Mouse (Mus musculus): ENCODE measurements around the gene Mre11a. TPM values are rescaled to one million over a fixed set of nuclear protein-coding genes. Genes with fewer than 3 reads are reported as not detected.

Mre11a gene
- polyA plus RNA-seq (2015; fragmentation: Nextera tagmentation; extraction: Ambion mirVana): 15.5 and 16.8 TPM in 2 replicates

DNA sequence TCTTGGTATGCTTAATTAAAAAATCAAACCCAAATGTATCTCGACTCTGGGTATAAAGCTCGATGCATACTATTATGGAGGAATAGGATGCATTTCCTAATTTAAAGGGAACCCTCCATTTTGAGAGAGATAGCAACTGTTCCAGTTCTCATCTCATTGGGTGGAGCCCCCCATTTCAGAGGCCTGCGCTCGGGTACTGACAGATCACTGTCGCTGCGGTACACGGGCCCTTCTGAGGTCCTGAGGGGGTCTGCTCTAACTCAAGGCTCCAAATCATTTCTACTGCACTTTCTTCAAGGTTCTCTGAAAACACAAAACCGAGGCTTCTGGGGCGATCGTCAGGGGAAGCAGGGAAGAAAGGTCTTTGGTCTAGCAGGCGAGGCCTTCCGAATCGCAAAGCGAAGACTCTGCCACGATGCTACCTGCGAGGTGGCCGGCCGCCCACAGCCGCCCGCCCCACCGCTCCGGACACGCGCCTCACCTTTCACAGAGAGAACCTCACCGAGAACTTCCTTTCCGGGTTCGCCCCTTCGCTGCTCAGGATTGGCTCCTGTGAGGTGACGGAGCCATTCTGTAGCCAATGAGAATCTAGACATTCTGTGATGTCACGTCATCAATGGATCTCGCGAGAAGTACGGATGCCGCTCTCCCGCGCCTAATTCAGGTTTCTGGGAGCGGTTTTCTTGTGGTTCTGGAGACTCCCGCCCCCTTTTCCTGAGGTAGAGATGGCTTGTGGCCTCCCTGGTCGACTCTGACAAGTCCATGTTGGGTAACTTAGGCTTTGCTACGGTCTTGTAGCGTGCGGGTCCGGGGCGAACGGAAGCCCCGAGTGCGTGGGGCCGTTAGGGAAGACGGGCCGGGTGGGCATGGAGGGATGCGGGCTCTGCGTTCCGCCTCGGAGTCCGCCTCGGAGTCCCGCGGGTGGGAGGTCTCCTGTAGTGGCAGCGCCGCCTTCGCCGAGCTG lies at the start of gene Mre11a, which contains the start of gene Ankrd49:
Mre11a (plus strand) TSS at position 616 of the 964 bp plus-strand sequence.
Ankrd49 (minus strand) TSS at position 818 of the 964 bp plus-strand sequence.
- H3K27ac ChIP-seq (ENCODE audit: low read length): peak within 1 kb of the TSS; percentile 96
- peak within 1 kb of the TSS; percentile 90 for H3K4me2 ChIP-seq (ENCODE audit: low read length)
- WGBS: under 1% methylated on average over 62 of the region's 62 CpGs
- no peaks in the 10 kb centered on the region for H3K27me3 ChIP-seq (replicated peaks; ENCODE audit: control insufficient read depth, insufficient read depth, low read length)
- H3K36me3 ChIP-seq (ENCODE audit: control insufficient read depth, insufficient read depth): peaks cover 14% of the 10 kb centered on the region
- ATAC-seq: peak; percentile 99
- H3K4me1 ChIP-seq (replicated peaks; ENCODE audit: control insufficient read depth, insufficient read depth, low read length): peaks cover 8% of the 10 kb centered on the region
- no peaks in the 10 kb centered on the region for H3K9me3 ChIP-seq (ENCODE audit: control insufficient read depth, low read length)
- H3K4me3 ChIP-seq (replicated peaks; ENCODE audit: low read length): peak within 1 kb of the TSS; percentile 82
- peak within 1 kb of the TSS; percentile 87 for H3K9ac ChIP-seq (replicated peaks; ENCODE audit: low read depth, low read length)

DNA sequence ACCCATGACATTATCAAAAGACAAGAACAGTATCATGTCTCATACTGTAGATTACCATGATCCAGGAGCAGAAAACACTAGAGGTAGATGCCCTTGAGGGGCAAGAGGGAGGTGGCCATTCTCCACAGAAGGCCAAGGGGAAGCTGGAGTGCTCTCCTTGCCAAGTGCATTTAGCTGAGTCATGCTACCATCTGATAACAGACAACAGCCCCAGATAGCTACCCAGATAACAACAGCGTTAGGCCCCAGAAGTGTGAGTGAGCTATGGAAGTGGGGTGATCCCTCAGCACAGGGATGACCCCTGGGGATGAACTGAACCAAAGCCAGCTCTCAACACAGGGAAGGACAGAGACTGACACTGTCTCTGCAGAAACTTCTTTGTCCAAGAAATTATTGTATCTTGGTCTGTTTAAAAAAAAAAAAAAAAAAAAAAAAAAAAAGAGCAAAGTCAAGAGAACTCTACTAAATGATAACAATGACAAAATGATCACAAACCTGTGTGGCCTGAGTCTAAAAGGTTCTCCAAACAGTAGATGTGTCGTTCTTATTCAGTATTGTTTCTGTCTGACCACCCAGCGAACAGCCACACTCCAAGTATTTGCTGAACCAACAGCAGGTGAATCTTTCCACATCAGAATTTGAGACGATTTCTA lies 44.8 kb upstream of the Mre11a start:
- ATAC-seq: no peak
- Histone ChIP-seq H3K9ac (replicated peaks; ENCODE audit: low read depth, low read length) (no peak overlapping the region), H3K9me3 (ENCODE audit: control insufficient read depth, low read length) (no peaks in the 10 kb centered on the region), H3K4me3 (replicated peaks; ENCODE audit: low read length) (no peak overlapping the region), H3K4me1 (replicated peaks; ENCODE audit: control insufficient read depth, insufficient read depth, low read length) (no peaks in the 10 kb centered on the region), H3K36me3 (ENCODE audit: control insufficient read depth, insufficient read depth) (no peaks in the 10 kb centered on the region), H3K27me3 (replicated peaks; ENCODE audit: control insufficient read depth, insufficient read depth, low read length) (no peaks in the 10 kb centered on the region), H3K27ac (ENCODE audit: low read length) (no peak overlapping the region), H3K4me2 (ENCODE audit: low read length) (no peak overlapping the region)
- 86% methylated on average over 4 of the region's 4 CpGs for WGBS

DNA sequence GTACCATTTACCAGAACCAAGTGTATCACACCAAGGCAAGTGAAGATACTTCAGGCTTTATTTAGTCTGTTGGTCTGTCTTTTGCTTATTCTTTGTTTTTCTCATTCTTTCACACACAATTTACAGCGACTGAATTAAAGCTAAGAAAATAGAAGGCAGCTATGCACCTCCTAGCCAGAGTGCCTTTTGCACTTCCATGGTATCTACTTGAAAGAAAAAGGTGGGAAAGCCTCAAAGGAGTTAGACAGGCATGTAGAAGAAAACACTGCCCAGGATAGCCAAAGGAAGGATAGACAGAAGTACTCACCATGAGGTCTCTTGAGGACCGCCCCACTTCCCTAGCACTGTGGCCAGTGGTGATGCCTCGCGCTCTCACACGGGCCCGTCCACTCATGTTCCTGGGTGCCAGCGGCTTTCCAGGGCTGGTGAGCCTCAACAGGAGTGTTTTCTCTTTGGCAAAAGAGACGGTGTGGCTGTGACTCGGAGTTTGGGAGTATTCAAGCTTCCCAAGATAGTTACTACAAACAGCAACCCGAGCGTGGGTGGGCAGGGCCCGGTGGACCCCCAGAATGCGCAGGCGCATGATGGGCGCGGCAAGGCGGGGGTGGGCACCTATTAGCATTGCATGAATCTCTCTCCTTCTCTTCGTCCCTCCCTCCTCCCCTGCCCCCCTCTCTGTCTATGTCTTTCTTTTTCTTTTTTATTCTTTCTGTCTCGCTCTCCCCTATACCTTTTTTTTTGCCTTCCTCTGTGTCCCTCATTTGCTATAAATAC lies 44.1 kb upstream of the Mre11a start, which contains the start of gene Piwil4:
Piwil4 (minus strand) TSS at position 583 of the 774 bp plus-strand sequence.
- Histone ChIP-seq H3K36me3 (ENCODE audit: control insufficient read depth, insufficient read depth) (no peaks in the 10 kb centered on the region), H3K4me2 (ENCODE audit: low read length) (no peak within 1 kb of the TSS), H3K27me3 (replicated peaks; ENCODE audit: control insufficient read depth, insufficient read depth, low read length) (no peaks in the 10 kb centered on the region), H3K27ac (ENCODE audit: low read length) (no peak within 1 kb of the TSS), H3K9me3 (ENCODE audit: control insufficient read depth, low read length) (no peaks in the 10 kb centered on the region), H3K4me3 (replicated peaks; ENCODE audit: low read length) (no peak within 1 kb of the TSS), H3K9ac (replicated peaks; ENCODE audit: low read depth, low read length) (no peak within 1 kb of the TSS), H3K4me1 (replicated peaks; ENCODE audit: control insufficient read depth, insufficient read depth, low read length) (no peaks in the 10 kb centered on the region)
- ATAC-seq: no peak
- WGBS: 92% methylated on average over 19 of the region's 19 CpGs

DNA sequence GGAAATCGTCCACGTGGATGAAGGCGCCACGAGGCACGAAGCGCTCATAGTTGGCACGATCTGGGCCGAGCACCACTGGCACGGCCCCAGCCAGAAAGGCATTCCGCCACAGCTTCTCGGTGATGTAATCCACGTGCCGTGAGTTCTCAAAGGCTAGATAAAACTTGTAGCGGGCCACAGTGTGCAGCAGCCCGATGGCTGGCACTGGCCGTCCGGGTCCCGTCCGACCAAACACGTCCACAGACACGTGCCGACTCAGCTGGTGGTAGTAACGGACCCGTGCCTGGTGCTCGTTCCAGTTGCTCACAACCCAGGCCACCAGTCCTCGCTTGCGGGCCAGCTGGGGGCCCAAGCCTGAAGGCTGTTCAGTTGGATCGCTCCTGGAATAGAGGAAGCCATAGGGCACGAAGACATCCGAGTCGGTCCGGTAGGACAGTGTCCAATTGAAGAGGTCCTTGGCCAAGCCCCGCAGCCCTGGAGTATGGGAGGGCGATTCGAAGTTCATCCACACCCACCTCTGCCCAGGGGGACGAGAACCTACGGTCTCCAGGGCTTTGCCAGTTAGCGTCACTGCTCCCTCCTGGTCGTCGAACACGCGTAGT lies 33.5 kb upstream of the Mre11a start:
- 53% methylated on average over 42 of the region's 42 CpGs for WGBS
- H3K36me3 ChIP-seq (ENCODE audit: control insufficient read depth, insufficient read depth): no peaks in the 10 kb centered on the region
- ATAC-seq: no peak; the same call in 1 of the 2 replicates

DNA sequence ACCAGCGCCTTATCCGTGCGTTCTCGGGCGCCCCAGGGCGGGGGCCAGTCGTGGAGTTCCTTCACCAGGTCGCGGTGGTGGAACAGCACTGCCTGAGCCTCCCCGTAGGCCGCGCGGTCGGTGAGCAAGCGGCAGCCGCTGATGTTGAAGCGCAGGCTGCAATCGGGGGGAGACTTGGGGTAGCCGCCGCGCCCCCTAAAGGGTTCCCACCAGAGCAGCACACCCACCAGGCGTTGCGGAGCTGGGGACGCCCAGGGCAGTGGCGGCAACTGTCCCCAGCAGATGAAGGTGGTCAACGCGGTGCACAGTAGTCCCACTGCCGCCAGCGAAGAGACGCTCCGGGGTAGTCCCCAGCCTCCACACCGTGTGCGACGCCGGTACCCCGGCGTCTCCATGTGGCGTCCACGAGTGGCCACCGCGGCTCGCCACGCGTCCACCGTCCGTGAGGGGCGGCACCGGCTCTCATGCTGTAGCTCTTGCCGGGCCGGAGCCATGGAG lies 32.9 kb upstream of the Mre11a start:
- peak; percentile 84 for ATAC-seq
- under 1% methylated on average over 50 of the region's 50 CpGs for WGBS
- Histone ChIP-seq H3K4me1 (replicated peaks; ENCODE audit: control insufficient read depth, insufficient read depth, low read length) (peaks cover 14% of the 10 kb centered on the region), H3K27me3 (replicated peaks; ENCODE audit: control insufficient read depth, insufficient read depth, low read length) (0 out of 2 replicates have a peak, but pooled peaks cover 2% of the 10 kb centered on the region), H3K4me3 (replicated peaks; ENCODE audit: low read length) (peak overlapping the region; percentile 55), H3K27ac (ENCODE audit: low read length) (no peak overlapping the region), H3K4me2 (ENCODE audit: low read length) (peak overlapping the region; percentile 92), H3K9me3 (ENCODE audit: control insufficient read depth, low read length) (no peaks in the 10 kb centered on the region), H3K36me3 (ENCODE audit: control insufficient read depth, insufficient read depth) (no peaks in the 10 kb centered on the region), H3K9ac (replicated peaks; ENCODE audit: low read depth, low read length) (peak overlapping the region; percentile 63)

More for the DNA sequence above, 33.5 kb upstream of the Mre11a start:
- Histone ChIP-seq H3K9me3 (ENCODE audit: control insufficient read depth, low read length) (no peaks in the 10 kb centered on the region), H3K4me2 (ENCODE audit: low read length) (peak overlapping the region; percentile 92), H3K27ac (ENCODE audit: low read length) (no peak overlapping the region), H3K4me3 (replicated peaks; ENCODE audit: low read length) (peak overlapping the region; percentile 55), H3K27me3 (replicated peaks; ENCODE audit: control insufficient read depth, insufficient read depth, low read length) (0 out of 2 replicates have a peak, but pooled peaks cover 2% of the 10 kb centered on the region), H3K4me1 (replicated peaks; ENCODE audit: control insufficient read depth, insufficient read depth, low read length) (peaks cover 14% of the 10 kb centered on the region), H3K9ac (replicated peaks; ENCODE audit: low read depth, low read length) (peak overlapping the region; percentile 63)

DNA sequence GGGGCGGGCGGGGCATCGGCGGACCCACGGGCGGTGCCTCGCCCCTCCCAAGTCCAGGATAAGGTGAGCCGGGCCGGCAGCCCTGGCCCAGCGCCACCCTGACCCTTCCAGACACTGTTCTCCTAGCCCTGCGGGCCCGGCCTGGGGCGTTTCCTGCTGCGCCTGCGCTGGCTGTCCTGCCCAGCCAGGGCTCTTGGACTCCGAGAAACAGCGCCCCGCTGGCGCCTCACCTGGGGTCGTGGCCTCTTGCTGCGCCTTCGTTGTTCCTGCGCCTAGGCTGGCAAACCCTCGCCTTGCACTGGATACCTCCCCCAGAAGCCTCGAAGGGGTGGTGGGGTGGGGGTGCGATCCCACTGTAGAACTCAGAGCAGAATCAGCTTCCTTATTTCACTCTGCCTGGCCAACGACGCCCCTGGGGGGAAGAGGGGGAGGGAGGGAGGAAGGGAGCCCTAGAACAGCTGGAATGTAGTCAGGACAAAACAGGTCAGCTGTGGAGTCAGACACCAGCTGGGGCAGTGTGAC lies 32.4 kb upstream of the Mre11a start, which contains the start of gene Fut4:
Fut4 (minus strand) TSS at position 393 of the 522 bp plus-strand sequence.
- Histone ChIP-seq H3K9me3 (ENCODE audit: control insufficient read depth, low read length) (no peaks in the 10 kb centered on the region), H3K4me2 (ENCODE audit: low read length) (peak within 1 kb of the TSS; percentile 92), H3K4me3 (replicated peaks; ENCODE audit: low read length) (peak within 1 kb of the TSS; percentile 55), H3K9ac (replicated peaks; ENCODE audit: low read depth, low read length) (peak within 1 kb of the TSS; percentile 63), H3K27me3 (replicated peaks; ENCODE audit: control insufficient read depth, insufficient read depth, low read length) (0 out of 2 replicates have a peak, but pooled peaks cover 2% of the 10 kb centered on the region), H3K4me1 (replicated peaks; ENCODE audit: control insufficient read depth, insufficient read depth, low read length) (peaks cover 14% of the 10 kb centered on the region), H3K36me3 (ENCODE audit: control insufficient read depth, insufficient read depth) (no peaks in the 10 kb centered on the region), H3K27ac (ENCODE audit: low read length) (no peak within 1 kb of the TSS)
- peak; percentile 69 for ATAC-seq
- WGBS: 2% methylated on average over 28 of the region's 28 CpGs

DNA sequence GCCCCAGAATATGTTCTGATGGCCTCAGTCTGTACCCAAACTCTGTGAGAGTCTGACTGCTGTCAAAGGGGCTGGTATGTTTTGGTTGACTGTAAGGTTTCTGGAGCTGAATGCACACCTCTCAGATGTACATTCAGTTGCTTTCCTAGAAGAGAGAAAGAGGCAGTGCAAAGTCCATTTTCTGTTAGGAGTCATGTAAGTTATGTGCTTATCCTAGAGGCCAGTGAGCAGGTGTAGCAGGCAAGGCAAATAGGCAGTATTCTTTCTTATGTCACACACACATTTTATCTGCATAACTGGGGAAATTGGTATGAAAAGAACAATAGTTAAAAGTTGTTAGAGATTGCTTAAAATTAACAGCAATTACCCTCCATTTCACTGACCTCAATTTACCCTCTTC lies 30.5 kb upstream of the Mre11a start:
- Histone ChIP-seq H3K4me2 (ENCODE audit: low read length) (no peak overlapping the region), H3K4me1 (replicated peaks; ENCODE audit: control insufficient read depth, insufficient read depth, low read length) (peaks cover 14% of the 10 kb centered on the region)
- no peak for ATAC-seq

DNA sequence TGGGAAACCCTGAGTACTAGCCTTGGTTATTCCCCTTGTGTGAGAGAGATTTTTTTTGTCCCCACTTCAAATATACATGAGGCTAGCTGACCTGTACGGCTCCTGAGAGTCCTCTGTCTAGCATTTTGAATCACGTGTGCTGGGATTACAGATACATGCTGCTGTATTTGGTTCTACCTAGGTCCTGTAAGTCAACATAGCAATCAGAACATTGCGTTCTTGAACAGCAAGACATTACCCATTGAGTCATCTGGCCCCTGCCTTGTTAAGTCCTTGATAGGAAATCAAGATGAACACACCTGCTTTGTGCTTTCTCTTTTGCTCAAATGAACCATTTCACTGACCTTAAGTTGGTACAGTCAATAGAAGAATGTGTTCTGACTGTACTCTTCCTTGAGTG lies 30.0 kb upstream of the Mre11a start:
- no peak overlapping the region for H3K4me2 ChIP-seq (ENCODE audit: low read length)
- ATAC-seq: no peak
- 85% methylated on average over 3 of the region's 3 CpGs for whole genome bisulfite sequencing
- H3K9me3 ChIP-seq (ENCODE audit: control insufficient read depth, low read length): no peaks in the 10 kb centered on the region
- H3K27ac ChIP-seq (ENCODE audit: low read length): no peak overlapping the region
- no peak overlapping the region for H3K9ac ChIP-seq (replicated peaks; ENCODE audit: low read depth, low read length)
- H3K36me3 ChIP-seq (ENCODE audit: control insufficient read depth, insufficient read depth): no peaks in the 10 kb centered on the region
- H3K4me1 ChIP-seq (replicated peaks; ENCODE audit: control insufficient read depth, insufficient read depth, low read length): peaks cover 14% of the 10 kb centered on the region
- no peak overlapping the region for H3K4me3 ChIP-seq (replicated peaks; ENCODE audit: low read length)
- 0 out of 2 replicates have a peak, but pooled peaks cover 2% of the 10 kb centered on the region for H3K27me3 ChIP-seq (replicated peaks; ENCODE audit: control insufficient read depth, insufficient read depth, low read length)

More for the DNA sequence above, 30.5 kb upstream of the Mre11a start:
- 0 out of 2 replicates have a peak, but pooled peaks cover 2% of the 10 kb centered on the region for H3K27me3 ChIP-seq (replicated peaks; ENCODE audit: control insufficient read depth, insufficient read depth, low read length)
- H3K4me3 ChIP-seq (replicated peaks; ENCODE audit: low read length): no peak overlapping the region
- H3K9me3 ChIP-seq (ENCODE audit: control insufficient read depth, low read length): no peaks in the 10 kb centered on the region
- no peak overlapping the region for H3K27ac ChIP-seq (ENCODE audit: low read length)
- H3K9ac ChIP-seq (replicated peaks; ENCODE audit: low read depth, low read length): no peak overlapping the region
- no peaks in the 10 kb centered on the region for H3K36me3 ChIP-seq (ENCODE audit: control insufficient read depth, insufficient read depth)
